Mouse (Mus musculus): Measurements from ENCODE around the gene Atp5d.
"Not testable (repeated sequence)": the region's sequence is repeated elsewhere in the genome, so short reads cannot be mapped to it uniquely, and the experiment has no call there.

The Atp5d gene

DNA sequence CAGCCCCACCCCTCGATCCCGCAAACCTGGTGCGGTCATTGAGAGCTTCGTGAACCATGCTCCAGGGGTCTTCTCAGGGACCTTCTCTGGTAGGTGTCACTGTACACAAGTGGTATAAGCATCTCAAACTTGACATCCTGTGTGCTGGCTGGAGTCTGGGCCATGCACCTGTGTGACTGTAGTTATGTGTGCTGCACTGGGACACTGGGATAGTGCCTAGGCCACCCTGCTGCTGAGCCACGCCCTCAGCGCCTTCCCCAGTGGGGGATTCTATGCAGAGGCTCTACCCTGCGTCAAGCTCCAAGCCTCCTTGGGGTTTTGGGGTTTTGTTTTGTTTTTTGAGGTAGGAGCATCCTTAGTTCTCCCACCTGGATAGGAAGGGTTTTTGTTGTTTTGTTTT, 16.0 kb downstream of the Atp5d start:
- DNase-seq (ENCODE audit: low read depth, low spot score): no peak

DNA sequence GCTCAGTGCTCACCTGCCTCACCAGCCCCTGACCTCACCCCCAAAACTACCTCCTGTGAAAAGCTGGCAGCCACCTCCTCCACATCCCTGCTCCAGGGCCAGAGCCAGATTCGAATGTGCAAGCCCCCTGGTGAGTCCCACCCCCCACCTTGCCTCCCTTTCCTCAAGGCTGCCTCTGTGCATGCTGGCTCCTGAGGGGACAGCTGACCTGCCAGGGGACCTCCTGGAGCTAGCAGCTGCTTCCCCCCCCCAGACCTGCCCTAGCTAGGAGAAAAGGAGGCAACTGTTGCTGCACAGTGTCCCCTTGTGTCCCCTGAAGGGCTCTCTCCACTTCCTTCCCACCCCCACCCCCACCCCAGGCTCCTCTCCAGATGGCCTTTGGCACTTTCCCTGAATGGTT, 16.8 kb downstream of the Atp5d start:
- no peak for DNase-seq (ENCODE audit: low read depth, low spot score)

DNA sequence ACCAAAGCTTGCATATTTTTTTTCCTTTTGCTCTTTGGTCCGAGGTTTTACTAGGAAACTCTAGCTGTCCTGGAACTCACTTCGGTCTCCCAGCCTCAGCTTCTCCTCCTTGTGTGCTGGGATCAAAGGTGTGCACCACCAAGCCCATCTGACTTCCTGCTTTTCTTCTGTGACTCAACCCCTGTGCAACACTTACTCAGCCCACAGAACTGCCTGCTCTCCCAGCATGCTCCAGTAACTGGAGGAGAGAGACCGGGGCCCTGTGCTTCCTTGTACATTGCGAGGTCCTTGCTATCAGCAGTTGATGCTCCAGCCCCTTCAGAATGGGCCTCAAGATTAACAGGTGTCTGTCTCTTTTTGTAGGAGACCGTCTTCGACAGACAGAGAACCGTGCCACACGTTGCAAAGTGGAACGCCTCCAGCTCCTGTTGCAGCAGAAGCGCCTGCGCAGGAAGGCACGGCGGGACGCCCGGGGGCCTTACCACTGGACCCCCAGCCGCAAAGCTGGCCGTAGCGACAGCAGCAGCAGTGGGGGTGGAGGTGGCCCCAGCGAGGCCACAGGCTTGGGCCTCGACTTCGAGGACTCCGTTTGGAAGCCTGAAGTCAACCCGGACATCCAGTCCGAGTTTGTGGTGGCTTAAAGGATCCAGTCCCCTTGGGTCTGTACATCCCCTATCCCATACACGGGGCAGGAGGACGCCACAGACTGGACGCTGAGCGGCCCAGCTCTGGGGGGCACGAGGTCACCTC, 17.7 kb downstream of the Atp5d start:
- no peak for DNase-seq (ENCODE audit: low read depth, low spot score)

DNA sequence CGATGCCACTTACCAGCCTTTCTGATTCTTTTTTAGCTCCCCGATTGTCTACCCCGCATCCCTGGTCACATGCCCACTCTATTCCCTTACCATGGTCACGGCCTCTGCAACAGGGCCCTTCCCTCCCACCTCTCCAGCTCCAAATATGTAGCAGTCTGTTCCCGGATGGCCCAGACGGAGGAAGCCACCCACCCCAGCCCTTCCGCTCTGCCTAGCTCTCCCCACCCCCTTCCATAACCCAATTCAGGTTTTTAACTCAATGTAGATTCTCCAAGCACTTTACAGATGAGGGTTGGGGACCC, 18.3 kb downstream of the Atp5d start:
- no peak for DNase-seq (ENCODE audit: low read depth, low spot score)

DNA sequence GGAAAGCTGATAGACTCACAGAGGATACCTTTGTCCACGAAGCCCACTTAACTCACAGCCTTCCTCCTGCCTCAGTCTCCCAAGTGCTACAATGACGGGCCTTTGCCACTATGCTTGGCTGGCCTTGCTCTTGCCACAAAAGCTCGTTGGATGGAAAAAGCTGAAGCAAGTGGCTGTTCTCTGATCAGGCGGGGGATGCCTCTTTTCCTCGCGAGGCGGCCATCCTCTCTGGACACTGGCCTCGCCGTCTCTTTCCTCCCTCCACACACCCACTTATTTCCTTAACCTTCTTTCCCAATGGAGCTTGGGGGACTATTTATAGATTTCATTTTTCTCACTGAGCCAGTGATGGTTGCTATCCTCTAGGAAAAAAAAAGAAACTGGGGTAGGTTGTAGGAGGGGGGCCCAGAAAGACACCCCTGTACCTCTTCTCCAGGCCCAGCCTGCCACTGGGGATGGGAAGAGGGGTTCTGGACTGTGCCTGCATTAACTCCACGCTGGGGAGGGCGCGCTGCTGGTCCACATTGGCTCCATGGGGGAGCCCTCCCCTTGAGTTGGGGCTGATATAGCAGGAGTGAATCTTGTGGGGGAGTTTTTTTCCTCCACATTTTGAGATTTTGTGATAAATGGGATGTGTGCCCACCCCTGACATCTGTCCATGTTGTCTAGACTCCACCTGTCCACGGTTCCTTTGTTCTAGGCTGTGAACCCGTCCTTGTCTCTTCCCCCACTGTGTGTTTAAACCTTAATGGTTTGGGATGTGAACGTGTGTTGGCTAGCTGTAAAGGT, 18.9 kb downstream of the Atp5d start:
- no peak for DNase-seq (ENCODE audit: low read depth, low spot score)

DNA sequence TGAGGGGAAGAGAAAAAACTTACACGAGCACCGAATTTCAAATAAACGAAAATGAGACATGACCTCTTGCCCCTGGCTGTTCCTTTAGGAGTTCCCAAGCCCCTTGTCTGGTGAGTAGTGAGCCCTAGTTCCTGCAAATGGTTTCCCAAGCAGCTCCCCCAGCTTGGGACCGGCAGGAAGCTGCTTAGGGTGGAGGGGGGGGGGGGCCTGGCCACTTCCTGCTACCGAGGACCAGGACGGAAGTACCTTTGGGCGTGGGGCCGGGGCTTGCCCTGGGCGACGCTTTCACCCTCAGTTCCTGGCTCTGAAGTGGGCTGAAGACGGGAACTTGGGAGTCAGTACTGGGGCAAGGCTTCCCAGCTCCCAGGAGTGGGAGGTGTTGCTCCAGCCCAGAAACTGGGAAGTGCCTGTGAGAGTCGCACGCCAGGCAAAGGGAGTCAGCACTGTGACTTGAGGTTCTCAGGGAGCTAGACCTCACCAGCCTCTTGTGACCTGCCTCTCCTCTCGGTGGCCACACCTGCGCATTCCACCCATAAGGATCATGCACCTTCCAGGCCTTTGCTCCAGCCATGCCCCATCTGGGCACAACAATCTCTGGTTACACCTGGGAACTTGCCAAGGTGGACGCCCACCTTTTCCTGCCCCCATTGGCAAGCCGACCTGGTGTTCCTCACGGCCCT, 20.0 kb downstream of the Atp5d start:
- peak; percentile 89 for DNase-seq (ENCODE audit: low read depth, low spot score)

DNA sequence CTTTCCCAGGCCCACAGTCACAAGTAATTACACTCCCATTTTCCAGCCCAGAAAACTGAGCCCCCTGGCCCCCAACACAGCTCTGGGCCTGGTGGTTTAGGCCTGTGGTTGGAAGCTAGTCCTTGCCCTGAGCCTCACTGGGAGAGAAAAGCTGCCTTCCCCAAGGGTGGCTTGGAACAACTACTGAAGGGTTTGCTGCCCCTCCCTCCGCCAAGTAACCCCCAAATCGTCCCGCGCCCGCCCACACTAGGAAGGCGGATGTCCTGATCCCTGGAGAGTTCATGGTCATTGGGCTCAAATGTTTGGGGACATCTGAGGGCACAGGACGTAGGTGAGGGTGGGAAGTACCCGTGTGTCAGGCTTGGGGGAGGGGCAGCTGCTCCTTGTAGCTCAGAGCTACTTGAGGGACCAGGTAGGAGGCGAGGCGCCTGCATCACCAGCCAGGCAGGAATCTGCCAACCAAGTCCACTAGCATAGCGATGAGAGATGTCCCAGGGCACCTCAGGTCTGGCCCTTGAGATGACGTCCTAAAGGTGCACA, 20.7 kb downstream of the Atp5d start:
- DNase-seq (ENCODE audit: low read depth, low spot score): no peak

DNA sequence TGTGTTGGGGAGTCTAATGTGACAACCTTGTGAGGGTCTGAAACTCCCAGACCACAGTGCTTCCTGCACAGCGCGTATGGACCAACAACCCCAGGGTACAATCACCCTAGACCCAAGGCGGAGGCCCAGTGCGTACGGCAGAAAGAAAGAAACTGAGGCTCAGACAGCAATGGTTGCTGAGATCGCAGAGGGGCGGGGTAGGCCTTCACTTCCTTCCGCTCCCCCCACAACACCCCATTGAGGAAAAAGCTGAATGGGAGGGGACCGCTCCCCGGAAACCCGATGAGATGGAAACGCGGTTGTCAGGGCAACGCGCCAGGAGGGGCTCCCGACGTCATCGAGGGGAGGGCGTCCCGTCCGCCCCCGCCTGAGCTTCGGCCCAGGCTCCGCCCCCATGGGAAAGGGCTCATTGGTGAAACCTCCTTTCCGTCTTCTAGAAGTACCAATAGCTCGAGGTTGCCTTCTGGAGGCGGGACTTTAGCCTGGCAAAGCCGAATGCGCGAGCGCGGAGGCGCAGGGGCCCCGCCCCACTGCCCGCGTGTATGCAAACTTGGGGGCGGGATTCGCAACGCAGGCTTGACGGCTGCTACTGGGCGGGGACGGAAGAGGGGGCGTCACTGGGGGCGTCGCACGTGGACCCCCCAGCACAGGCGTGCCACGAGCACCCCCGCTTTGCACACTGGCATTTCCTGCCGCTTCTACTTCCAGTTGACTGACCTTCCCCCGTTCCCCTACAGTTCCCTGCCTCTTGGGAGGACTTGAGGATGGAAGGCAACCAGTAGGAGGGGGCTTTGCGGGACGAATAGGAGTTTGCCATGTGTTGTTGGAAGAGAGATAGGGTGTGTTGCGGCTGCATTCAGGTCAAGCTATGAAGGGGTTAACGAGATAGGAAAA, 21.4 kb downstream of the Atp5d start:
- peak; percentile 100 for DNase-seq (ENCODE audit: low read depth, low spot score)

DNA sequence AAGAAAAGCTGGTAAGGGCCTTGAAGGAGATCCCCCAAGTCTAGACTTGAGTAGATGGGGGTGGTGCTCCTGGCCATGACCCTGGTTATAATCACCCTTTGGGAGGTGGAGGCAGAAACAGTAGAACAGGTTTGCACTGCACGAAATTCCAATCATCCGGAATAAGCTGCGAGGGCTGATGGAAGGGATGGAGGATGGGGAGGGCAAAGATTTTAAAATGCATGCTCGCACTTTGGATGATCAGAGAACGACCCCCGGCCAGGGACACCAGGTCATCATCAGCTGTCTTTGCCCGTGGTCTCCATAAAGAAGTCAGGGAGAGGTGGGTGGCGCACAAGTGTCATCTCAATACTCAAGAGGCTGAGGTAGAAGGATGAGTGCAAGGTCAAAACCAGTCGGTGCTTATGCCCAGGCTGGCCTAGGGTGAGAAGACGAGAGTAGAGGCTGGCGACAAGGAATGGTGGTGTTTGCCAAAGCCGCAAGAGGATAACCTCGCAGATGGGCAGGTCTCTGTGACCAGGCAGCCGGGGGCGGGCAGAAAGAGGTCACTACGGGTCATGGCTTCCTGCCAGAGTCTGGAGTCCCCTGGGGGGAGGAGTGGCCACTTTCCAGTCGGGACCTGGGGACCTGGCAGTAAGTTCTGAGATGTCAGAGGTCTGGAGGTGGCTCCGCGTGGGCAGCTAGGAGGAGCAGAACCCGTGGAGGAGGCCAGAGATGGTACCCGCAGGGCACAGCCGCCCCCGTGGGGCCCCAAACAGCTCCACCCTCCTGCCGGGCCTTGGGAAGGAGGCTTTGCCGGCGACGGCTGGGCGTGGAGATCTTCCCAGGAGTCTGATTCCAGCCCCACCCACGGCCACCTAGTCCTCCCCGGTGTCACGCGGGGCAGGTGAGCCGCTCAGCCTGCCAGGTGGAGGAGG, 22.3 kb downstream of the Atp5d start:
- peak; percentile 57 for DNase-seq (ENCODE audit: low read depth, low spot score)

DNA sequence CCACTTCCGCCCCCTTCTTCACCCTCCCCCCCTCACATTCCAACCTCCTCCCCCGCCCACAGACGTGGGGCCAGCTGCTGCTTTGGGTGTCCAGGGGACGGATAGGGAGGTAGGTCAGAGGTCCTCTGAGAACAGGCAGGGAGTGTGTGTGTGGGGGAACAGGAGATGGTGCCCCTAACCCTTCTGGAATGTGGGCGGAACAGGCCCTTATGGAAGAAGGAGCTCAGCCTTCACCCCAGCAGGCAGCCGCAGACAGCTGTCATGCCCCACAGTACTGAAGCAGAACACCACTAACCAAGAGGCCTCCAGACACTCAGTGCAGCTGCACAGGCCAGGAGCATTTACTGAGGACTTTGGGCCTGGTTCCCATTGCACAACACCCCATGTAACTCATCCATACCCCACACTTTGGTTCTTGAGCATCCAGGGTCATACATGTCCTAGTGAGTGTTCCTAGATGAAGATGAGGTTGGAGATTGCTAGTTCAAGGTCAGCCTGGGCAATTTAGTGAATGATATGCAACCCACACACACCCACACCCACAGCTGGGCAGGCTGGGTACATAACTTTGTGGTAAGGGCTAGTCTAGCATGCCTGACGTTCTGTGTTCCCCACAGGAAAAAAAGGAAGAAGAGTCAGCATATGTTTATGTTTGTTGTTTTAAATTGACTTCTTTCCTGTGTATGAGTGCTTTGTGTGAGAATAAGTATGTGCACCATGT, 23.2 kb downstream of the Atp5d start:
- DNase-seq (ENCODE audit: low read depth, low spot score): no peak

DNA sequence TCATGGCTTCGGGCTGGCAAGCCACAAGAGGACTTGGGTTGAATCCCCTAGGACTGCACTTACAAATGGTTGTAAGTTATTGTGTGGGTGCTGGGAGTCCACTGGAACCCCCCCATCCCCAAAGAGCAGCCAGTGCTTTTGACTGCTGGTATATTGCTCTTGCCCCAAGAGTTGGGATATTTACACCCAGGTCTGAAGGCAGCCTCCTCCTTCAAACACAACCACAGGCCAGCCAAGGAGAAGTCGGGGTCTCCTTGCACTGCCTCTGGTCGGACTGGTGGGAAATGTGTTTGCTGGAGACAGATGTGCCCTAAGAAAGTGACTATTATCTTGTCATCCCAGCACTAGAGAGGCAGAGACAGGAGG, 23.8 kb downstream of the Atp5d start:
- no peak for DNase-seq (ENCODE audit: low read depth, low spot score)

DNA sequence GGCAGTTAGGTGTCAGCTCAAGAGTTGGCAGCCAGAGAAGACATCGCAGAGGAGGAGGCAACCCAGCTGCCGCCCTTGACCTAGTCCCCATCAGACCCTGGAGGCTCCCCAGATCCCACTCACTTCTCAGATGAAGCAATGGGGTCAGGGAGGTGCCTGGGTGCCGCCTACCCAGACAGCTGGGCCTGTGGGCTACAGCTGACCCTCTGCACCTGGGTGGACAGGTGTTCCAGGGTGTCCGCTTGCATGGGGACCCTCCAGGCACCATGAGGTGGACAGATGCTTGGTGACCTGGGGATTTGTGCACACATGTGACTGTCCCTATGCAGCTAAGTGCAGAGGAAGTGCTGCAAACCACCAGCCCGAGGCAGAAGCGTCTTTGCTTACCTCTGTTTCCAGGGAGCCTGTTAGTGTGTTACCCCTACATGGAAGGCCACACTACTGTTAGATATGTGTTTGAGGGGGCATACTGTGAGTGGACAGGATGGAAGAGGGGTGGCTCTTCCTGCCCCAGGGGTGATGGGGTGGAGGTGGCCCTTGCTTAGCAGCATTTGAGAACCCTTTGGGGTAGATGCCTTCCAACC, 24.4 kb downstream of the Atp5d start:
- no peak for DNase-seq (ENCODE audit: low read depth, low spot score)

DNA sequence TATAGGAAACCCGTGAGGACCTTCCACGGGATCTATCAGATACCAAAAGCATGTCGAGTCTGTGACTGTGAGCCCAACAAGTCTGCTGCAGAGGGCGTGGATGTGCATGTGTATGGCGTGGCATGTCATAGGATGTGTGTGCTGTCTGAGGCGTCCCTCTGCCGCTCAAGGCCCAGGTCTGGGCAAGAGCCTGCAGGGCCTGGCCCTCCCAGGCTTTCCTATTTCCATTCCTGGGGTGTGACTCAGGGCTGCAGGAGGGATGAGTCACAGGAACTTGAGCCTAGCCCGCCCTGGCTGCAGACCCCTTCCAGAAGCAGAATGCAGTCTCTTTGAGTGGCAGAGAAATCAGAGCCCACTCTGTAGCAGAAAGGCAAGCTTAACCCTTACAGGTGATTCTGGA, 25.3 kb downstream of the Atp5d start:
- DNase-seq (ENCODE audit: low read depth, low spot score): no peak

DNA sequence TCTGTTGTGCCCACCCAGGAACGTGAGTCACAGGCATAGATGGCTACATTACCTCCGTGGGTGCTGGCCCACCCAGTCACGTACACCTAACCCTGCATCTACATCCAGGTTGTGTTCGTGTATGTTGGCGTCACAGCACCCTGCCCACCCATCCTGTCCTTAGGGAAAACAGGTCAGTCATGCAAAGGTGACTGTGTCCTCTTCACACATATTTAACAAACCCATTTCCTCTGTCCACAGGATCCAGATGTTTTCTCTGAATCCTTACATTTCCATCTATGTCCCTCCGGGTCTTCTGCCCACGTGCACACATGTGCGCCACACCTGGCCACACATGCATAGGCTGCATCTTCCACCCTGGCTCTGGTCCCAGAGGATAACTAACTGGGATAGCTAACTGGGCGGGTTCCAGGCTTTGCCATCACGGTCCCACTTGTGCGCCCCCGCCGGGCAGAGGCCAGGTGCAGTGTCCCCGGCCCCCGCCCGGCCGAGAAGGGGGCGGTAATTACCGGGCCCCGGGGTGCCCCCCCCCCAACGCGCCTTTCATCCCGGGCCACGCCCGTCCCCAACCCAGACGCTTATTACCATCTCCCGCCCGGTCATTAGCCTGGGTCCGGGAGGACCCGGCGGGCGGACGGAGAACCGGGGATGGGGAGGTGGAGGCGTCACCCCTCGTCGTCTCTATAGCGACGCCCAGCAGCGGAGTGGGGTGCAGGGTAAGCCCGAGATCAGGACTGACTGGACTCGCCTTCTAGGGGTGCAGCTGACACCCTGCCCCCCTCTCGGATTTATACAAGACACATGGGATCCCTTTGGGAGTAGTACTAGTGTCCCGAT, 25.9 kb downstream of the Atp5d start:
- DNase-seq (ENCODE audit: low read depth, low spot score): no peak

DNA sequence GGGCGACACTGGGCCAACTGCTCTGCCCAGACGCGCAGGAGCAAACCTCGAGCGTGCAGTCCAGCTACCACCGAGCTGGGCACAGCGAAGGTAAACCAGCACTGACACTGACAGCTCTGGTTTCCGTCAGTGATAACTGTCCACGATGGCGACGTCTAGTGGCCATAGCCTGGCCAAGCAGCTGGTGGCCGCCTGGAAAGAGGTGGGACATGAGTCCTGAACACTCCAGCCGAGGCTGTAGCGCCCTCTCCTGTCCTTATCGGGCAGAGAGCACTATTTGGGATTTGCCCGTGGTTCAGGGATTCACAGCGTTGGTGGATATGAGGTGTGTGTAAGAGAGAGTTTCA, 26.5 kb downstream of the Atp5d start:
- DNase-seq (ENCODE audit: low read depth, low spot score): peak; percentile 96

DNA sequence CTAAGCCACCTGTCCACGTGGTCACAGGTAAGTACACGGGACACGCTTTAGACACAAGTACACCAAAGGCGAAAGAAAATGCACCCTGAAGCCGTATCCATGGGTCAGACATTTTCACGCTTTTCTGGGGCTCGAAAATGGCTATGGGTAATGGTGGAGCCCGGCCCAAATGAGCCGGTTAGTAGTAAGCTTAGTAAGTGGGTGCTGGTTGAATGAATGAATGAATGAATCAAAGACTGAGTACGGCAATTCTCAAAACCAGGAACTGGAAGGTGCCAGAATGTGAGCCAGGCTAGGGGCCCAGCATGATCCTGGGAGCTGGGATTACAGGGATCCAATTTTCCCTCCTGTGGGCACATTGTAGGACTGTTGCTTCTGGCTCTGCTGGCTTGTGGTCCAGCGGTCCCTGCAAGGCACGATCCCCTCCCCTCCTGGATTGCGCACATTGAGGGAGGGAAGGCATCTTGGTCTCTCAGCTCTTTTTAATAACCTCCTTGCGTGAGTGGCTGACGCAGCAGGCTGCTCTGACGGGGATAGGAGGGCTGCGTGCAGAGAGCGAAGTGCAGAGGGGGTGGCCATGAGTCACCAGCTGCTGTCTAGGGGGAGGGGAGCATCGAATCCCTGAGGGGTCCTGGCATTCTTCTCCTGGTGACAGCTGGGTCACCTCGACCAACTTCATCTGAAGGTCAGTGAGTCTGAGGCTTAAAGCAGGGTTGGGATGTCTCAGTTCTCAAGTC, 27.1 kb downstream of the Atp5d start, which contains the start of gene Cirbp:
Cirbp (plus strand) TSS at position 594 of the 737 bp plus-strand sequence.
- DNase-seq (ENCODE audit: low read depth, low spot score): no peak

DNA sequence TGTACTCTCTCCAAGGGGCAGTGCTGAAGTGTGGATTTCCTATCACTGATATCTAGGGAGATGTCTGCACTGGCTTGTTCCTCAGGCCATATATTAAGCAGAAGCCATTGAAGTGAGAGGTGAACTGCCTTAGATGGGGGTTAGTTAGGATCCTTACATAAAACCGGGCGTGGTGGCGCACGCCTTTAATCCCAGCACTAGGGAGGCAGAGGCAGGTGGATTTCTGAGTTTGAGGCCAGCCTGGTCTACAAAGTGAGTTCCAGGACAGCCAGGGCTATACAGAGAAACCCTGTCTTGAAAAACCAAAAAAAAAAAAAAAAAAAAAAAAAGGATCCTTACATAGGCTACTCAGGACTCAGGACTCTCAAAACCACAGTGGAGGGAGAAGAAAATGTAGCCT, 27.7 kb downstream of the Atp5d start:
- DNase-seq (ENCODE audit: low read depth, low spot score): not testable (repeated sequence)
